Mouse (Mus musculus): ENCODE data around the gene Gm21969.

- TF ChIP-seq CTCF (IDR thresholded peaks at IDR 0.05; ENCODE audit: low read depth, low read length) (no peak), POLR2AphosphoS5 (IDR thresholded peaks at IDR 0.05; ENCODE audit: insufficient replicate concordance, low read depth, low read length) (no peak), GATA2 (IDR thresholded peaks at IDR 0.05; ENCODE audit: borderline replicate concordance, low read depth, low read length) (no peak), GATA1 (IDR thresholded peaks at IDR 0.05; ENCODE audit: borderline replicate concordance, low read length) (no peak)
Observed at GRCm38 (mm10) chr4:139617001-139617364, 14.0 kb downstream of the Gm21969 start.

Measured in G1E (cell line).